Mouse (Mus musculus) heart, adult 18-20 months (tissue): Measurements from ENCODE around the gene Eif3l. TPM values are rescaled to one million over a fixed set of nuclear protein-coding genes. Genes with fewer than 3 reads are reported as not detected.

Source experiments
- DNase-seq, 2 experiments: peaks; one replicate each; pipeline ENCODE4 v3.0.0; 2021 to 2022; ENCODE audit warnings: mixed read lengths in 1 of 2
- total RNA-seq, 2 experiments: library from RNA; stranded (reverse); gene quantifications; 2 replicates each; pipeline ENCODE4 v1.2.3; 2021

Eif3l gene
- total RNA-seq, 2 experiments from 2014 or later: 70.4 to 73.8 TPM

GRCm38 (mm10) chr15:79093083-79093839 is 18.3 kb downstream of the Eif3l start:
- peak in 1 of 2 experiments; percentile 55 for DNase-seq

GRCm38 (mm10) chr15:79095483-79095882 is 20.5 kb downstream of the Eif3l start:
- DNase-seq: no peak

- DNase-seq: peak in 1 of 2 experiments; percentile 43
These were observed 21.6 kb downstream of the Eif3l start for GRCm38 (mm10) chr15:79096556-79096955.

GRCm38 (mm10) chr15:79097135-79097534 is 22.2 kb downstream of the Eif3l start:
- DNase-seq: no peak

GRCm38 (mm10) chr15:79097611-79098025 is 22.6 kb downstream of the Eif3l start:
- DNase-seq: peak; percentile 71 to 88

- peak in 1 of 2 experiments; percentile 42 for DNase-seq
These were observed 23.2 kb downstream of the Eif3l start for GRCm38 (mm10) chr15:79098220-79098619.

- DNase-seq: peak; percentile 58 to 78
These were observed 23.9 kb downstream of the Eif3l start for GRCm38 (mm10) chr15:79098868-79099267.

GRCm38 (mm10) chr15:79099456-79099855 is 24.5 kb downstream of the Eif3l start:
- peak; percentile 42 to 60 for DNase-seq

GRCm38 (mm10) chr15:79100391-79100790 is 25.4 kb downstream of the Eif3l start:
- no peak for DNase-seq

GRCm38 (mm10) chr15:79101531-79101930 is 26.6 kb downstream of the Eif3l start:
- DNase-seq: no peak

GRCm38 (mm10) chr15:79103264-79103663 is 28.3 kb downstream of the Eif3l start:
- DNase-seq: no peak

- DNase-seq: no peak
These were observed 30.8 kb downstream of the Eif3l start for GRCm38 (mm10) chr15:79105804-79106203.

- DNase-seq: no peak
These were observed 33.0 kb downstream of the Eif3l start for GRCm38 (mm10) chr15:79107966-79108365.

GRCm38 (mm10) chr15:79108421-79109320 is 33.7 kb downstream of the Eif3l start, which contains the start of gene Micall1:
TSS of gene Micall1 (plus strand) at chr15:79108898.
- peak; percentile 80 to 84 for DNase-seq

- peak in 1 of 2 experiments; percentile 59 for DNase-seq
These were observed 34.4 kb downstream of the Eif3l start for GRCm38 (mm10) chr15:79109321-79109934.

- no peak for DNase-seq
These were observed 35.1 kb downstream of the Eif3l start for GRCm38 (mm10) chr15:79110031-79110430.

GRCm38 (mm10) chr15:79110528-79110927 is 35.5 kb downstream of the Eif3l start:
- no peak for DNase-seq

- peak; percentile 63 to 67 for DNase-seq
These were observed 36.8 kb downstream of the Eif3l start for GRCm38 (mm10) chr15:79111774-79112173.

- no peak for DNase-seq
These were observed 40.3 kb downstream of the Eif3l start for GRCm38 (mm10) chr15:79115276-79115675.

GRCm38 (mm10) chr15:79119491-79119890 is 44.5 kb downstream of the Eif3l start:
- DNase-seq: peak in 1 of 2 experiments; percentile 43

GRCm38 (mm10) chr15:79122119-79122518 is 47.1 kb downstream of the Eif3l start:
- DNase-seq: no peak

GRCm38 (mm10) chr15:79122546-79122945 is 47.6 kb downstream of the Eif3l start:
- peak in 1 of 2 experiments; percentile 21 for DNase-seq
